Mouse (Mus musculus): ENCODE results near the gene Arl5b. TPM values are rescaled to one million over a fixed set of nuclear protein-coding genes. Genes with fewer than 3 reads are reported as not detected.

The Arl5b gene
- total RNA-seq, 4 experiments from 2014 or later = 24.2 to 30.3 (median 26.9) TPM

DNA sequence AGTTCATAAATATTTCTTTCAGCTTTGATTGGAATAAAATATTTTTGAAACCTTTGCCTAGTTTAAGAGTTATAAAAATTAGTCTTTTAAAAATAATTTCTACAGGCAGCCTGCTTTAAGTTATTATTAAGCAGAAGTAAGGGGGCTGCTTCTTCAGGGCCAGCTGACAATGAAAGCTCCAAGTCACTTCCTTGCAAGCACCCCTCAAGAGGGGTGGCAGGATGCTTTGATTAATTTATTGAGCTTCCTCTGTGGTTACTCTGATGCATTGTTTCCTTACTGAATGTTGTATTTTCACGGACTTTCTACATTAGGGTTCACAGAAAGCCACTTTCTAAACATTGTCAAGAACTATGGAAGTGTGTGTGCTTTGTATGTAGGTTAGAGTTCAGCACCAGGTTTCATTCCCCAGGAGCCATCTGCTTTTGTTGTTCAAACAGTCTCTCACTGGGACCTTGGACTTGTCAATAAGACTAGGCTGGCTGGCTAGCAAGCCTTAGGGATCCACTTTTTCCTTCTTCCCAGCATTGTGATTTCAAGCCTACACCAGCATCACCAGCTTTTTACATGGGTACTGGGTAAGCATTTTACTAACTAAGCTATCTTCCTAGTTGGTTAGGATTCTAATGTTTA lies 62.7 kb downstream of the Arl5b start:
- no peak for DNase-seq (ENCODE audit: low spot score in 2 of 2)

DNA sequence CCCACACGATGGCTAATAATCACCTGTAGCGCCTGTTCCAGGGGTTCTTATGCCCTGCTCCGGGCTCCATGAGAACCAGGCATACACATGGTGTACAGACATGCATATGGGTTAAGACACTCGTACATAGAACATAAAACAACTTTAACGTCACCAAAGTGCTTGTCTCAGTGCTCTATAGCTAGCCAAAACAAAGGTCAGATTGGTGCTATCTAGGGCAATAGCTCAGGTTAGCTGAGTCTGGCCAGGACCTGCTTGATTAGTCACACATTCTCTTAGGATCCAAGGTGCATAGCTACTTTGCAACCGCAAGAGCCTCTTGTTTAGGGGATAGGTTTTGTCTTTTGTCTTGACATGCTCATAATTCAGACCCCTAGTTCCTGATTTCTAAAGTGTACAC lies 63.5 kb downstream of the Arl5b start:
- no peak for DNase-seq (ENCODE audit: low spot score in 2 of 2)

DNA sequence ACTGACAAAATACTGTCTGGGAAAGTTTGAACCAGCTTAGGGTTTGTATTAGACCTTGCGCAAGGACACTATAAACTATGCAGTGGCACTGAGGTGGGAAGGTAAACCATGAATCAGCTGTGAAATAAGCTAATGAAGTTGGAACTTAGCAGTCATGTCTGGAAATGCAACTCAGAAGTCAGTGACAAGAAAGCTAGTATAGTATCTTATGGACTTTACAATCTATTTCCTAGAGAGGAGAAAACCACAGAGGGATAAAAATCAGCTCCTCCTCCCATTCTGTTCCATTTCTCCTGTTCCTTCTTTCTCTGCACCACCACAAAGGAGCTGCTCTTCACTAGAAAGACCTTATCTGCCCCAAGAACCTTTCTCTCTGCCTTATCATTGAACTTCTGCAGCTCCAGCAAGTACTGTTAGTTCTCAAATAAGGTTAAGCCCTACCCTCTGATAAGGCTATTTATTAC lies 72.1 kb downstream of the Arl5b start:
- no peak for DNase-seq (ENCODE audit: low spot score in 2 of 2)

Other genes starting within 250 kb of the Arl5b start
- 1 to 10 TPM; 8.1 to 9.7 (median 9.0) TPM for gene Nsun6, start 5.7 kb downstream of the Arl5b start, total RNA-seq (2022)

All from layer of hippocampus, adult 8-10 months (tissue).